Mouse (Mus musculus) right cerebral cortex, postnatal 36 days (tissue): ENCODE measurements around the gene Epb41l2.

ENCODE experiments used
- DNase-seq, 2 experiments: peaks; one replicate each; pipeline ENCODE4 v3.0.0; 2022; ENCODE audit warnings: low spot score in 2 of 2, mixed read lengths in 1 of 2

Gene Epb41l2

DNA sequence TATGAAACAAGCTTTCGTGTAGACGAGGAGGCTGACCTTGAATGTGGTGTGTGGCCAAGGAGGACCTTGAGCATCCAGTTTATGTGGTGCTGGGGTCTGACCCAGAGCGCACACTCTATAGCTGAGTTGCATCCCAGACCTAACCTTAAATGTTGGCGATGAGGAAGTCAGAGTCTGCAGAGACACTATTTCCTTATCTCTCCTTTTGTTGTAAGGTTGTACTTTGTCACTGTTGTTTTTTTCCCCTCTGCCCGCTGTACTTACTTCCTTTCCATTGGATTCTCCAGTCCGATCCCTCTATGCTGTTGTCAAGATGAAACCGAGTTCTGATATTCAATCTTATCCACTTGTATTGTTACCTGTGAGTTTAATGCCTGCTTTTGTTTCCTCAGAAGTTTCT, 5.6 kb downstream of the Epb41l2 start:
- no peak for DNase-seq

DNA sequence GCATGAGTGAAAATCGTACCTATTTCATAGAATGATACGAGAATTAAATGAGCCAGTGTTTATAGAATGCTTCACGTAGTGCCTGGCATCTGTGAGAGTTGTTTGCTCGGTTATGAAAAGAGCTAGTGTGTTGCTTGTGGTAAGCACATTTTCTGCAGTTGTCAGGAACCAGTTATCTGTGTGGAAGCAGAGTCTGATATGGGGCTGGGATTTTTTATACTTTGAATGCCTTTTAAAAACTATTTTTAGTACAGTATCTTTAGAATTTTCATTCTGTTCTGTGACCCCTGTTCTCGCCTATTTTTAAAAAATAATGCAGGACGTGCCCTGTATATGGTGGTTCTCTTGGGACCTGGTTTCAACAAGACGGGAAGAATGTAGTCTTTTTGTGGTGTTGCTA, 6.1 kb downstream of the Epb41l2 start:
- no peak for DNase-seq

DNA sequence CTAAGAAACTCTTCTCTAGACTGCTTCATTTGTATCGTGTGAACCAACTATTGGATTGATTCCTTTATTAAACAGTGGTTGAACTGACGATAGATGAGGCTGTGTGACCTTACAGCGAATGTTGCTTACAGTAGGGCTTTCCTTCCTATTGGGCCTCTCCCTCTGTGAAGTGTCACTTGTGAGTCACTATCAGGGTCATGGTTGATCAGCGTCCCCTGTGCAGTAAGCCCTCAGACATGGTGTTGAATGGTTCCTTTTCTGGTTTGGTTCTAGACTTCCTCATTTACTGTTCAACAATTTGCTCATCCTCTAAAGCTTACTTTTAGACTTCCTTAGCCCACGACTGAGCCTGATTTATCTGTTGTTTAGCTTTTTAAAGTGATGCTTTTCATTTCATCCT, 7.1 kb downstream of the Epb41l2 start:
- DNase-seq, result no peak

DNA sequence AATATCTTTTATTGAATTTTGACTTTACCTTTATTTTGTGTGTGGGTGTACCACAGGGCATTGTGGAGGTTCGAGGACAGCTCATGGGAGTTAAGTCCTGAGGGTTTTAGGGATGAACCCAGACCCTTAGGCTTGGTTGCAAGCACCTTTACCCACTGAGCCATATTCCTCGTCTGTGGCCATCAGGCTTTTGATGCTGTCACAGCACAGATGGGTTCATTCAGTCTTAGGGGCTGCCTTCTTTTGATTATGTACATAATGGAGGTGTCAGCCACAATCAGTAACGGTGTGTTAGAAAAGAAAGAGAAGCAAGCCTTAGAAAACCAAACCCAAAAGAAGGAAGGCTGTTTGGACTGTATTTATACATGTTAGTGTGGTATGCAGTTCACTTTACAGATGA, 9.3 kb downstream of the Epb41l2 start:
- no peak for DNase-seq

DNA sequence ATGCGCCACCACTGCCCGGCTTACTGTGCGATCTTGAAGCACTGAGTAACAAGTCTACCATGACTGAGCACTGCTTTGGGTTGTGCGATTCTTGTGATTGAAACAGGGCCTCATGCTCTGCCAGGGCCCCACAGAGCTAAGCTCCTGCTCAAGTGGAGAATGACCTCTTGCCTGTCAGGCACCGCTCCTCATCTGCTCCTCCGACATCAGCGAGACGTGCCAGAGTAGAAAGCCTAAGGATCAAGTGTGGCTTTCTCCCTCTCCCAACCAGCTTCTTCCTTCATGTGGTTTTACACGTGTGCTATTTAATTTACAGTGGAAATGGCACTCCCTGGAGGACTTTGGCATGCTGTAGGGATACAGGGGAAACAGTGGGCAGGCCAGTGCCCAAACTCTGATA, 10.1 kb downstream of the Epb41l2 start:
- no peak for DNase-seq

DNA sequence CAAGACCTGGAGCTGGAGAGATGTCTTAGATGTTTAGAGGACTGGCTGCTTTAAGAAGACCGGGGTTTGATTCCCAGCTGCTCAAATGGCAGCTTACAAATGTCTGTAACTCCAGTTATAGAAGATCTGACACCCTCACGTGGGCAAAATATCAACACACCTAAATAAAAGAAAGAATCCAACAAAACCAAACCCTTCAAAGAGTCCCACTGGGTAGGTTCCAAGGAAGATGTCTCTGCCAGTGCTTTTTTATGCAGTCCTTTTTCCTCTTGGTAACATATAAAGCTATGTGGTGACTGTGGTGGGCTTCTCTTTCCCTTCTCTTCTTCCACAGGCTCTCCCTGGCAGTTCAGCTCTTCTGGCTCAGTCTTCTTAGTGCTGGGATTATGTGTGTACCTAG, 11.7 kb downstream of the Epb41l2 start:
- no peak for DNase-seq

DNA sequence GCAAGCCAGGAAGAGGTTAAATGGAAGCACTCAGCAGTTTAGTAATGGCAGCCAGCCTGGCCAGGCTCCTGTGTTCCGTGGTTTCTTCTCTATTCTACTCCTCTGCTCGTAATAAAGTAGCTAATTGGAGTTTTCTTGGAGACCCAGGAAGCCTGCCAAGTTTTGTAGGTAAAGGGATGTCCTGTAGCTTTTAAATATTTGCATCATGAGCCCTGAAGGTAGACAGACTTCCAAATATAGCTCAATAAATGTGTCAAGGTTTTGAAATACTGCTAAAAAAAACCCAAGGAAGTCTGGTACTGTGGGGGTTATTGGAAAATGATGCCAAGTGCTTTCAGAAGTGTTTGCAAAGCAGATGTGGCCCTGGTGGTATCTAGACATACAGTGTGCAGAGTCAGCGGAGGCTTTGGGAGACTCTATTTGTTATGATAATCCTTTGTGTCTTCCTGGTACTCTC, 12.3 kb downstream of the Epb41l2 start:
- DNase-seq, result no peak

DNA sequence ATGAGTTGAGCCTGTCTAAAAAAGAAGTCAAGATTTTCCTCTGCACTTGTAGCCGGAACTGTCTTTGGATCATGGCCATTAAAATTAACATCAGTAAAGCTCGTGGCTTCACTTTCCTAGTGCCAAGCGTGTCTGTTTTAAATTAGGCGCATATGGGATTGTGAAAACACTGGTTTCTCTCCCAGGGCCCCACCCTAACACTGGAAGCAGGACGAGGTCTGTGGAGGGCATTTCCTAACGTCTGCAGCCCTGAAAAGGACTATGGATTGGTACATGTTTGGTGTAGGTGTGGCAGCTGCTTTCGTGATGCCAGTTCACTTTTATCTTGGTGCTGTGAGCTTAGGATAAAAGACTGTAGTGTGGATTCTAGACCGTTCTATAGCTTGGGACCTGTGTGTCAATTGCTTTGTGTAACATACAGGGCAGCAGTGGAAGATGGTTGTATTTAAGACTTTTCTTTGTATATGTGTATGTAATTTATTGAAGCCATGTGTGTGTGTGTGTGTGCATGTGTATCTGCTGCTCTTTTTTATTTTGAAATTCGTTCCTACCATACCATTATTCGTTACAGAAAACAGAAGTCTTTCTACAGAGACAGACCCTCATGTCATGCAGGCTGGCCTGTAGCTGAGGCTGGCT, 13.0 kb downstream of the Epb41l2 start:
- no peak for DNase-seq

DNA sequence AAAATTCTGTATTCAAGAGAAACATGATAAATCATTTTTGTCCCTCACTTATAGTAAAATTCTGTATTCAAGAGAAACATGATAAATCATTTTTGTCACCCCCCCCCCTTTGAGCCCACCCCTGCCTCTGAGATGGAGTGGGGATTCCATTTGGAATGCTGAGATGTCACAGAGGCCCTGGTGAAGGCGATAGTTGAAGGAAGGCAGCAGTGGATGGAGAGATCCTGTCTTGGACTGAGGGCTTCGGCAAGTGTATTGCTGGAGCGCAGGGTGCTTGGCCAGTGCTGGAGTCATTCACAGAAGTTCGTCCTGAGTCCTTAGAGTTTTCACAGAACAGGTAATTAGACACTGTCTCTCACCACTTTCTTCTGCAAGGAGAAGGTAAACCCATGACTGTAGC, 15.4 kb downstream of the Epb41l2 start:
- no peak for DNase-seq

DNA sequence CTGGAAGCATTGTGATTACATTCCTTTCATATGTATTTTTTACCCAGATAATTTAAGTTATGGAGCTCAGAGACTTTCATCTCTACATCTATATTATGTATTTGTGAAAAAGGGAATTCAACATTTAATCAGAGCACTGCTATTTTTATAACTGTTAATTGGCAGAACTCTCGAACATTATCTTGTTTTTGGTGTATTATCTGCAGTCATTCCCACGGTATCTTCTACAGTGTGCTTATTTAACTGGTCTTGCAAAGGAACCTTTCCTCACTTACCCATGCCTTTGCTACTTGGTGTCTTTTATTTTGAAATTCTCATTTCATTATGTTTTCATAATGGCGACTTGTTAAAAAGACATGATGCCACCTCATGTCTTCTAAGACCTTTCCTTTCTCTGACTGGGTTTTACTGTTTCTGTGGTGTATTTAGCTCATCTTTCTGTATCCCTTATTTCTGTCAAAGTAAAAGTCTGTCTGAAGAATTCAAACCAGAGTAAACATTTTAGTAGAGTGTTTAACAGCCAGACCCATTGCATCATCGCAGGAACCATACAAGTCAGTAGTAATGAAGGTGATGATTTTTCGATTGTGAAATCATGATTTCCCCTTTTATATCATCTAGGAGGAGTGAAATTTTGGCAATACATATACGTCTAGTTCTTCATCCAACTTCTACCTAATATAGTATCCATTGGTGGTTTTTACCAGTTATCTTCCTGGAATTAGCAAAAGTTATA, 21.3 kb downstream of the Epb41l2 start:
- no peak for DNase-seq

DNA sequence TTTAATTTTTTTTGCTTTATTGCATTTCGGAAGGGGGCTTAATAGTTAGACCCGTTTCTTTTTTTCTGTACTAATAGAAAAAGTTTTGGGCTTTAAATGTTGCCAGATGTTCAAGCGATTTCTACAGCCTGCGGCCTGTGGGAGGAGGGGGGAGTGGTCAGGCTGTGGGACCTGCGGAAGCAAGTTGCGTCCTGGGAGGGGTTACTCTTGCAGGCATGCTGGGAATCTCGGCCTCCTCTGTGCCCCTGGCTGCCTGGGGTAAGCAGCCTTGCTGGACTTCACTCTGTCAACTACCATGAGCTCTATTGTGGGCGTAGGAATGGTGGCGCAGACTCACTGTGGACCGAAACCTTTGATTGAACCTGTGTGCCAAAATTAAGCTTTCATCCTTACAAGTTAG, 22.4 kb downstream of the Epb41l2 start:
- DNase-seq, result no peak

DNA sequence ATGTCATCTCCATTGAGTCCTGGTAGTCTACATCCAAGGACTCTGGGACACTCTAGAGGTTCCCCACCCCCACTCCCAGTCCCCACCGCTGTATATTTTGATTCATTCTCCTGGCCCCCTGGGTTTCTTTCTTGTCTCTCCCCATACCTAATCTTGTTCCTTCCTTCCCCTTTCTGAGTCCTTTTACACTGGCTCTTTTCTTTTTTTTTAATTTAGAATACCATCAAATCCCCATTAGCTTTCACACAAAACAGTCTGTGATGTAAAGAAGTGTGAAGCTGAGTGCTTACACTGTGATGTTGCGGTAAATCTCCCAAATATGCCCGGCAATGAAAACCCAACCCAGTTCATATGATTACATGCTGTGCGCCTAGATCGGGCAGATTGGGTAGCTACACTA, 23.6 kb downstream of the Epb41l2 start:
- no peak for DNase-seq

DNA sequence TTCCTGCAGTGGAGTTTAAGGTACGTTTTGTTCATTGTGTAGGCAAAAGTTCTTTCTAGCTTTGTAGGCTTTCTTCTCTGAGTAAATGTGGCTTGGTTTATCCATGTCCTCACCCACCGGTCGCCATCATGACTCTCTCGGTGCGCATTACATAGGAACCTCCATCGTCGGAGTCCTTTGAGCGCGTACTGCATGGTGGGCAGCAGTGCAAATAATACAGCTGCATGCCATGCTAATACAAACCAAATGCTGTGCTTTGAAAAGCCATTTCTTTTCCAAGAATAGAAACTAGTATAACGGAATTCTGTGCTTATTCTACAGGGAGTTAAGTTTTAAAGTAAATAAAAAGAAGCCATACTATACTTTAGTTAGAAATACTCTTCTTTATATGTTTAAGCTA, 24.8 kb downstream of the Epb41l2 start:
- DNase-seq, result no peak

DNA sequence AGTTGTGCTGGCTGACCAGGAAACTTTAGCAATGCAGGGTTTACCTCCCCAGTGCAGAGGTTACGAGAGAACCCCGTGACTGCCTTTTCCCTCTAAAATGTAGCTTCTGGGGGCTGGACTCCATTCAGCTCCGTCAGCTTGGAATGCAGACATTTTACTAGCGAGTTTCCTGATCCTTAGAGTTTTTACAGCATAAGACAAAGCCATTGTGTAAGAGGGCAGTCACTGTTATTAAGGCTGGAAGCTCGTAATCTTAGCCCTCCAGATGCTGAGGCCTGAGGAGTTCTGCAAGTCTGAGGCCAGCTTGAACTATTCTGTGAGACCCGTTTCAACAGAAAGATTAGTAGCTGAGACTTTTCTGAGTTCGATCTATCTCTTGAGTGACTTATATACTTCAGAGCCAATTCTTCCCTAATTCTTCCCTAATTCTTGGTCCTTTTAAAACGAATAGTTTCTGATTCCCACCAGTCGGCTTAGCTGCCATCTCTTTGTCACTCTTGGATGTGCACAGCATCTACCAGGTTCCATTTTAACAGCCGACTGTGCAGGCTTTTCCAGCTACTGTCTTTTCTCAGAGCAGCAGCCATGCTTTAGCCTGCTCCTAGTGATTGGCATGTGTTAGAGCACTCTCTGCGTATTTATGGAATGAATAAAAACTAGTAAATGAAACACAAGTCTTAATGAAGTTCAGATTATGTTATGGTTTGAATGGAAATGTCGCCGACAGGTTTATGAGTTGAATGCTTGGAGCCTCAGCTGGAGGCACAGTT, 26.4 kb downstream of the Epb41l2 start:
- DNase-seq, result no peak

DNA sequence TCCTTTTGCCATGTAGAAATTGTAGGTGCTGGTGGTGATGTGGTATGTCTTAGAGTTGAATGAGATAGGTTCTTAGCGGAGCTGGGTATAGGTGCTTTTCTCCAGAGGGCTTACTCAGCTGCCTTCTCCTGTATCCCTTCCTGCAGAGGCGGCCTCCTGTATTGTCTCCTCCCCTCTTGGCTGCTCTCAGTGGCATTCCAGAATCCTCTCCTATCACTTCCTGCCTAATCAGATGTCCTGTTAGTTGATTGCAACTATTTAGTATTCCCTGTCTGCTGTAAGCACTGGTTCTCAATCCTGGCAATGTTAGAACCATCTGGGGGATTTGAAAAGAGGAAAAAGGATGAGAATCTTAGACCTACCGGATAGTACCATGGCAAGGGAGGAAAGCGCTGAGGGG, 27.3 kb downstream of the Epb41l2 start:
- DNase-seq, result no peak

DNA sequence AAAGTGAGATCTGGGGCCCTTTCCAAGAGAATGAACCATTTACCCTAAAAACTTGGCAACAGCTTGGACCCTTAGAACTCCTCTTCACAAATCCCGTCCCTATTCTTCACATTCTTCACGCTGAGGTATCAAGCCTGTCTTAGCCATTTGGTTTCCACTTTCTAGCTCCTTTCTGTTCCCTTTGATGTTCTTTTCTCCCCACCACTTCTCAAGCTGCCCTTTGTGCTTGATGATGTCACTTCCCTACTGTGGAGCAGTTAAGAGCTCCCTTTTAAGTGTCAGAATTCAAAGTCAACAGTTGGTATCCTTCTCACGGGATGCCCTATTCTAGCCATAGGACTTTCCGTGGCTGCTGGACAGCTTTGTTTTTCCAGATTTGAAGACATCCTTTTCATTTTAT, 27.7 kb downstream of the Epb41l2 start:
- DNase-seq, result no peak

DNA sequence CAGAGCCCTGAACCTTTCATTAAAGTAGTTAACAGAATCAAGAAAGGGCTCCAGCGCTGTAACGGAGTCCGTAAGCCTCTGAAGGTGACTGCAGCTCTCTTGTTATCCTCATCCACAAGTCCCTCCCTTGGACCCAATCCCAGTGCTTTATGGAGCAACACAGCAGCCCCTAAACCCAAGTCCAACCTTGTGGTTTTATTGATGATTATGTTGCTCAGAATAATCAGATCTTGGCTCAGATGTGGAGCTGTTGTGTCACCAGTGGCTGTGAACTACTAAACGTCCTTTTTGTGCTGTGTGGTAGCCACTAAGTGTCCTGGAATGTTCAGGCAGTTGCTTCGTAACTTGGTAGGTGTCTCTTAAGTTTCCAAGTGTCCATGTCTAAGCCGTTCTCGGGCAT, 33.2 kb downstream of the Epb41l2 start:
- no peak for DNase-seq

DNA sequence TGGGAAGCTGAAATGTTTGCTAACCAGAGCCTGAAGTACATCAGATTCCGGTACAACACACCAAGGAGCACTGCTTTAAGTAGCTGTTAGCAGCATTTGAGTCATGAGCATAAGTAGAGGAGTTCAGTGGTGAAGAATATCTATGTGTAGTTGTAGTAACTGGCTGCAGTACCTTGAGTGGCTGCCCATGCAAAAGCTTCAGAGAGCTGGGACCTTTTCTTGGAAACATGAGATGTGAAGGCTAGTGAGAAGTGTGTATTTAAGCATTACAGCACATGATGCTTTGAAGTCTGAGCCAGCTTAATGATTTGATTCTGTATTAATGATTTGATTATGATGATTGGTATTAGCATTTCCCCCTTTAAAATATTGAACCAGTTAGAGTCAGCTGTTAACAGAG, 34.1 kb downstream of the Epb41l2 start:
- no peak for DNase-seq

DNA sequence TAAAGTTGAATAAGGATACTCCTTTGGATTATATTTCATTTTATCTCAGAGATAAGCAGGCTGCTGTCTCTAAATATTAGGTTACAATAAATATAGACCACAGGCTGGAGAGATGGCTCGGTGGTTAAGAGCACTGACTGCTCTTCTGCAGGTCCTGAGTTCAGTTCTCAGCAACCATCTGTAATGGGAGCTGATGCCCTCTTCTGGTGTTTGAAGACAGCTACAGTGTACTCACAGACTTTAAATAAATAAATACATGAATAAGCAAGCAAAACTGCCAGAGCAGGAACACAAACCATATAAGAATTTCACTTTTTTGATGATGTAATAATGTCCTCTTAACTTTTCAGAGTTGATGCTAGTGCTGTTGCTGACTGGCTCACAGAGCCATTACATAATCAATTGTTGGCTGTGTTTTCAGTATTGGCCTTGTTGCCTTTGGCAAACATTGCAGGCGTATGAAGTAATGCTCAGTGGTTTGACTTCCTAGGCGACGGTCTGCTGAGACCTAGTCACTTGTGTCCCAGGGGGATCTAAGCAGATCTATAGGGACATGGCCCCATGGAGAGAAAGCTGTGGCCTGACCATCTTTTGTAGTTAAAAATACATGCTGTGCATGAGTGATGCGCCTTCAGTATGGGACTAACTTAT, 35.8 kb downstream of the Epb41l2 start:
- DNase-seq, result no peak

DNA sequence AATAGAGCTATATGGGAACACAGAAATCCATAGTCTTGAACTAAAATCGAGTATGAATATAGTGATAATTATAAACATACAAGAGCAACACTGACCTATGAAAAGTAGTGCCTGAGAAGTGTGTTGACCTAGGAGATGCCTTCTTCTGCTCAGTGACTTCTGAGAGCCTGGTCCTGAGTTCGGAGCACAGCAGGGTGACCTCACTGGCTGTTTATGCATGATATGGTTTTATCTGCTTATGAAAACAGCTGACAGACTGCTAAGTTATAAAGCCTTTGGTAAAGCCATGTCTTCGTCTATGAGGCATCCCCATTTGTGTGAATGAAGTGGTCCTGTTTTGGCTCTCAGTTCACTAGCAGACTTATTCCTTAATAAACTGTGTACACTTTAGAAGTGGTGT, 37.3 kb downstream of the Epb41l2 start:
- no peak for DNase-seq

DNA sequence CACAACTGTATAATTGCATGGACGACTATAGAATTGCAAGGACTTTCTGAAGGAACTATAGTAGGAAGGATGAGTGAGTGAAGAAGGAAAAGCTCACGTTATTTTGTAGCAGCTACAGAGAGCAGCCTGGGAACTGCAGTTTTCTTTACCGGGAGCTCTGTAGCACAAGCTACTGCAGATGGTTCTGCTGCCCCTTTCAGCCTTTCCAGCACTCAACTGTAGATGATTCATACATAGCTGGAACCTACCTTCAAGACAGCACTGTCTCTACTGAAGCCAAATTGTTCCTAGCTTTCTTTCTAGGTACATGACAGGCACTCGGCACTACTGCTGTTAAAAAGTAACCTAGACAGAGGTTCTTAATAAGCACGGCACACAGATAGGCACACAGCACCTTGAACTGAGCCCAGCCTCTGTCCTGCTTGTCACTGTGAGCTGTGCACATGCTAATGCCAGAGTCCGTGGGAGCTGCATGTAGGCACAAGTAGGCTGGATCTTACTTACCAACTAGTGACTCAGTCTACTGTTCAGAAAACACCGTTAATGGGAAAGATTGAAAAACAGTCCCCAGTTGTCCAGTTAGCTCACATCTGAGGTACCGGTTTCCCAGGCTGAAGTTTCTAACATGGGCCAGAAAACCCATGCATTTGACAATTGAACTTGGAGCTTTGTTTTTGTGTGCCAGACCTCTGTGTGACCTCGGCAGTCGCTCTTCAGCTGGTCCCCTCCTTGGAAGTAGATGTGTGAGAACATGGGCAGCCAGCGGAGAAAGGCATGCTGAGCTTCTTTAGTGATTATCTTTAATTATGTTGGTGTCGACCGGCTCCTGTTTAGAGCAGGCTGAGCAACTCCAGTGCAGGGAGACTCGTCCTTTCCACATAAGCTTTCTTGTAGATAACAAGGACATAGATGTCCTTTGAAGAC, 38.4 kb downstream of the Epb41l2 start:
- DNase-seq, result no peak
